Mouse (Mus musculus) liver, embryonic 14.5 days (tissue): Measurements from ENCODE around the gene Mpzl2.

Source experiments
- CTCF ChIP-seq: IDR thresholded peaks from 2 replicates; pipeline ENCODE4 v1.5.1; 2016; ENCODE audit warnings: antibody characterized with exemption, low read depth, control low read depth
- EP300 ChIP-seq: IDR thresholded peaks from 2 replicates; pipeline ENCODE4 v1.6.1; 2016; ENCODE audit warnings: antibody characterized with exemption, low read depth

- TF ChIP-seq CTCF (no peak), EP300 (no peak)
Observed at GRCm38 (mm10) chr9:45015841-45016240, 23.8 kb upstream of the Mpzl2 start.
